Mouse (Mus musculus) embryo, embryonic 9.5 days (tissue): ENCODE data around the gene Dgkg.

Experiments
- DNase-seq: peaks from one replicate; pipeline ENCODE4 v3.0.0-alpha.2; 2017; ENCODE audit errors: extremely low spot score

The Dgkg gene

GRCm38 (mm10) chr16:22547741-22548140 is 109.3 kb downstream of the Dgkg start:
- no peak for DNase-seq

DNA sequence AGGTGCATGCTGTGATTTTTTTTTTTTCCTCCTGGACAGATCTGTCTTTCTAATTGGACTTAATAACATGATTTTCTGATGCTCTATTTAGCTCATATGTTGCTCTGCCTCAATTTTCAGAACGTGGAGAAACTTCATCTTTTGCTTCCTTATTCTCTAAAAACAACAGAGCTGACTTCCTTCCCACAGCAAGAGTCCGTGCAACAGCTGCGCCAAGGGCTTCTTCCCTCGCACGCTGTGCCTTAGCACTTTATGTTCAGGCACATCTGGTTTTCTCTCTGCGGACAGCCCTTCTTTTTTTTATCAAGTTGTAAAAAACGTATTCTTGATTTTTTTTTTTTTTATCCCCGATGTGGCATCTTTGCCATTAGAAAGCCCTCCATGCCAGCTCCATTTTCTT is 111.2 kb downstream of the Dgkg start:
- no peak for DNase-seq

DNA sequence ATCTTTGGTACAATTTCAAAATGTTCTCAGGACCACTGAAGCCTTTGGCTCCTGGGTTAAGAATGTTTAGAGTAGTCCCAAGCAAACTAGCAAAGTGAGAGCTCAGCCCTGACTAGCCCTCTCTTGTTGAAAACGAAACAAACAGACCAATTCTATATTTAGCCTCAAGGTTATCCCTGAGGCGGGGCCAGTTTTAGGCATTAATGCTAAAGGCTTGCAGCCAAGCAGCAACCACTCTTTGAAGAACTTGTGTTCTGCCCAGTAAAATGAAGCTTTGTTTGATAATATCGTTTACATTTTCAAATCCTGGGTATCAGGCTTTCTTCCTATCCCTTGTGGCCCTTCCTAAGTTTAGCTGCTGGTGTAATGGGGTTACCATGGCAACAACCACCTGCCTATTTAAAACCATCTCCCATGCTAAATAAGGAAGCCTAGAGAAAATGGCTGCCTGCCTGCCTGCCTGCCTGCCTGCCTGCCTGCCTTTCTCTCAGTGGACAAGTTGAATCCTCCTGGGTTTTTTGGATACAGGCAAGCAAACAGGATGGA is 111.9 kb downstream of the Dgkg start:
- no peak for DNase-seq

- no peak for DNase-seq
These were observed 114.3 kb downstream of the Dgkg start for GRCm38 (mm10) chr16:22542691-22543141.

DNA sequence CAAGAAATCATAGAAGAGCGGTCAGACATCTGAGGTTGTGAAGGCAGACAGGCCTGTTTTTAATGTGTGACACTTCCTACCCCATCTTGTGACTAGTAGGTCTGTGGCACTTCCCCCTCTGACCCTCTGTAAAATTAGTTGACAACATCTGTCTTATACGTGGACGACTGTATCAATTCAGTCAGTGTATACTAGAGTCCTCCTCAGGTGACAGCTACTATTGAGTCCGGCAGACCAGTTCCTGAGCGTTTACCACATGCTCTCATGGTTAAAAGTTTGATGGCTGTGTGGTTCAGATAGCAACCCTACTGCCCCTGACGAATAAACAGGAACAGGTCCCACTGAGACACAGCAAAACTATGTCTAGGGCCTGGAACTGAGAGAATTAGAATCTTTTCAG is 117.7 kb downstream of the Dgkg start:
- DNase-seq, result no peak

GRCm38 (mm10) chr16:22536581-22537160 is 120.3 kb downstream of the Dgkg start:
- DNase-seq, result no peak

DNA sequence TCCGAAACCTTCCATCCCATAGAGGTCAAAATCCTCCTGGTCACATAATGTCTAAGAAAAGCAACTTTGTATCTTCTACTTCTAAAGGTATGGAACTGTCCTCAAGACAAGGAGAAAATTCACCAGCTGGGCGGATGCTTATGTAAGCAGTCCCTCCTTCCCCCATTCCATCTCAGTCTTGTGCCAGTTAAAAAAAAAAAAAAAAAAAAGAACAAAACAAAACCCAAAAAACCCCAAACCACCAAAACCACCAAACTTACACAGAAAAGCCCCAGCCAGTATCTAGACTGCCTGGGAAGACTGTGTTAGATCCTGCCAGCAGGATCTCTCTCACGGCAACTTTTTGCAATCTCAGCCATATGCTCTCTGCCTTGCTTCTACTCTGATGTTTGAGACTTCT is 123.9 kb downstream of the Dgkg start:
- DNase-seq, result no peak

DNA sequence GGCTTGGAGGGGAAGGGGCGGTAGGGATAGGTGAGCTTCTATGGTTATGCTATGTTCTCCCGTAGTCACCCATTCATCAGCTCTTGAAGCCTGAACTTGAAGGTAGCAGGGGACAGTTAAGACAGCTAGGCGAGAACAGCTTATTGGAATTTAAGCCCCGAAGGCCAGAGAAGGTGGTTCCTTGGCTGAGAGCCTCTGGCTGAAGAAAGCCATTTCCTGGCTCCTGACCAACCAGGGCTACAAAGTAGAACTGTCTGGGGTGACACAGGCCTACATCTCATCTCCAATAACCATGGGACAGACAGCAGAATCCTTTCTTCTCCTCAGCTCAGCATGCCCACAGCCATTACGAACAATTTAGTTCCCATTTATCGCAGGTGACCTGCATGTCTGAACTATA is 125.2 kb downstream of the Dgkg start:
- no peak for DNase-seq

- DNase-seq, result no peak
These were observed 126.0 kb downstream of the Dgkg start for GRCm38 (mm10) chr16:22531041-22531440.

- no peak for DNase-seq
These were observed 129.5 kb downstream of the Dgkg start for GRCm38 (mm10) chr16:22527499-22527939.

- DNase-seq, result no peak
These were observed 130.6 kb downstream of the Dgkg start for GRCm38 (mm10) chr16:22526386-22526785.

DNA sequence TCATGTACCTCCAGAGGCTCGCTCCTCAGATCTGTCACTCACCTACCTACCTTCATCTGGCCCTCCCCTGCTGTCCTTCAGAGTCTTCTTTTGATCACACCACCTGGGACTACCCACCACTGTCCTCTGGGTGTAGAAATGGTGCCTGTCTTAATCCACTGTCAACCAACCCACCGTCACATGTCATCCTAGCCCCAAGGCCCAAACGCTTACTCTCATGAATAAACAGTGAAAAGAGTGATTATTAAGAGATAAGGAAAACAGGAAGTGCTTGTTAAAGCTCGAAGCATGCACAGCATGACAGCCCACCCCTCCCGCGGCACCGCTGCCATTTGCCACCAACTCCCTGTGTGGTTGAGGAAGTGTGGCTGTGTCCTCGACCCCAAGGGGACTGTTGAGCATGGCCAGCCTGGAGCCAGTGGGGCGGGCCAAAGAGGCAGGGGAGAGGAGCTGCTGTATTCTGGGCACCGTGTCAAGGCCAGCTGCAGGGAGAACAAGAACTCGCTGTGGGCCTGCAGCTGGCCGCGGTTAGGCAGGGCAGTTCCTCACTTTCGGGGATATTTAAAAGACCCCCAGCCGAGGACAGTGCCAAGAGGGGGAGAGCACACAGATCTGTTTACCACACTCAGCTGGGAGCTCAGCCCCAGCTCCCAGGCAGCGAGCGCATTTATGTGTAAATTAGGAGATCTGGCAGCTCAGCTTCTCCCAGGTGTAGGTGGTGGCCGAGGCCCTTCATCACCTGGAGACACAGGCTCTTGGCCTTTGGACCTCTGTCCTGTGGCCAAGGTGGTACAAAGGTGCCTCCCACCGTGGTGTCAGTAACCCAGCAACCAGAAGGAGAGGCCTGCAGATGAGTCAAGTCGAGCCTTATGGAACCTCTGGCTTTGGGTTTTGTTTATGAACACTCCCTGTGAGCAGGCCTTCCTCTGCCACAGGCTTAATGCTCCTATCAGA is 139.3 kb downstream of the Dgkg start:
- DNase-seq, result peak; percentile 10

DNA sequence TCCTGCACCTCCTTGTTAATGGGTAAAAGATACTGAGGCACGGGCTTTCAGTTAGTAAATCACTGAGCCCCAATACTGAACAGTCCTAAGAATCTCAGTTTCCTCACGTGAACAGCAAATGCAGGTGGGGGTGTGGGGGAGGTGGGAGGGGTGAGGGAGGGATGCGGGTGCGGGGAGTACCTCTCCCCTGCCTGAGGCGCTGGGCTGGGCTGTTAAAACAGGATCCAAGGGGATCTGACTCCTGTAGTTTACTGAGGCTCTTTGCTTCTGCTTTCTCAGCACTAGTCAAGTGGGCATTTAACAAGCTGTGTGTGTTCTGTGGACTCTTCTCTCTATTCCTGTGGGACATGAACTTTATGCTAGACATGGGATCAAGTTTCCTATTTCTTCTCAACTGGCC is 141.5 kb downstream of the Dgkg start:
- DNase-seq, result no peak

DNA sequence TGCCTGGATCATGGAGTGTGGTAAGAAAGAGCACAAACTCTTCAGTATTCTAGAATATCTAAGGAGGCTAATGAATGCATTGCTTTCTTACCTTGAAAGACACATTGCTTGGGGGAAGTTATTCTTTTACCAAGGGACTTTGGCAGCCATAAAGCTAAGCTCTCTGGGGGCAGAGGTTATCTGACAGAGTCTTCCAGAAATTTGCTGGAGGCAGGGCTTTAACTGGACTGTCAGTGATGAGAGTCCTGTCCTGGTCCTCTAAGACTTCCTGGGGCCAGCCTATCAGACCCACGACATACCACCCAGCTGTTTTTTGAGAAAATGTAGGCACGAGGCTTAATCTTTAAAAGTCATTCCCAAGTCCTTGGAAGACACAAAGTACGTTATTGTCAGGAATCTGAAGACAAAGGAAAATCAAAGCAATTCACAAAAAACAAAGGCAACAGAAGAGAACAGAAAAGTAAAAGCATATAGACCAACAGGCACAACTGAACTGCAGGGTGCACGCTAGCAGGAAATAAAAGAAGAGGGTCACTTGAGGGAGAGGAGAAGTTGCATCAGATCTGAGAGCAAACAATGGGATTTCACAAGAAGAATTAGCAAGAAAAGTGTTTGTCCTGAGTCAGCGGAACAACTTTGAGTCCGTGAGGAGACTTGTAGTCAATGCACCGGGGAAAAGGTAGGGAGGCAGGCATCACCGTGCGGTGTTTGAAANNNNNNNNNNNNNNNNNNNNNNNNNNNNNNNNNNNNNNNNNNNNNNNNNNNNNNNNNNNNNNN is 146.0 kb downstream of the Dgkg start:
- no peak for DNase-seq

GRCm38 (mm10) chr16:22508936-22509563 is 148.0 kb downstream of the Dgkg start:
- DNase-seq, result no peak

- DNase-seq, result no peak
These were observed 151.4 kb downstream of the Dgkg start for GRCm38 (mm10) chr16:22505656-22506055.

DNA sequence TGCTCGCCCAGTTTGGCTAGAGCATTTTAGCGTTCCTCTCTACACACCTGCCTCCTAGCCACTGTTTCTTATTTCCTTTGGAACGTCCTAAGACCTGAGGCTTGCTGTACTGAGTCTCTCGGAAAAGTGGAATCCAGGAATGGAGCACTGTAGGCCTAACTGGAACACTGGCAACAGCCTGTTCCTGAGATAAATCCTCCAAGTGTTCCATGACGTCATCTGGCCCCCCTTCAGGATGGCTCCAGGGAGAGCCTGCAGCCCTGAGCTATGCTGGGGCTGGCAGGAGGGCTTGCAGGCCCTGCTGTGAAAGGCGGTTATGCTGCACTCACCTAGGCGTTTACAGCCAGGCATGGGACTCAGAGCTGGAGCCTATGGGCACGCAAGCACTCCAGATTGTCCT is 152.2 kb downstream of the Dgkg start:
- peak; percentile 19 for DNase-seq

- no peak for DNase-seq
These were observed 153.0 kb downstream of the Dgkg start for GRCm38 (mm10) chr16:22504049-22504448.

- no peak for DNase-seq
These were observed 153.6 kb downstream of the Dgkg start for GRCm38 (mm10) chr16:22503467-22503866.

DNA sequence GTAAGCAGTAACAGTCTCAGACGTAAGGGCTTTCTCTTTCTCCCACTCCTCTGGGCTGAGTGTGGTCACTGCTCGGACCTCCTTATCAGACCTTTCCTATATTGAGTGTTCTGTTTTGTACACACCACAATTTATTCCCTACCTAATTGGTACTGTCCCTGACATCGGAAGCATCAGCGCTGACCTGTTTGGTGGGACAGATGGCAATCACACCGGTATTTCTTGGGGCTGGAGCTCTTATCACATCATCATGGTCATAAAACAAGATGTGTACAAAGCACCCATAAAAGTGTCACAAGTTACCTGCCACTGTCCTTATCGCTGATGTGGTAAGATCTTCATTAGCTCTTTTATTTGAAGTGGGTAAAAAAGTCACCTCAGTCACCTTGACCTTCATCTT is 155.2 kb downstream of the Dgkg start:
- DNase-seq, result no peak

GRCm38 (mm10) chr16:22500561-22500960 is 156.5 kb downstream of the Dgkg start:
- DNase-seq, result no peak

DNA sequence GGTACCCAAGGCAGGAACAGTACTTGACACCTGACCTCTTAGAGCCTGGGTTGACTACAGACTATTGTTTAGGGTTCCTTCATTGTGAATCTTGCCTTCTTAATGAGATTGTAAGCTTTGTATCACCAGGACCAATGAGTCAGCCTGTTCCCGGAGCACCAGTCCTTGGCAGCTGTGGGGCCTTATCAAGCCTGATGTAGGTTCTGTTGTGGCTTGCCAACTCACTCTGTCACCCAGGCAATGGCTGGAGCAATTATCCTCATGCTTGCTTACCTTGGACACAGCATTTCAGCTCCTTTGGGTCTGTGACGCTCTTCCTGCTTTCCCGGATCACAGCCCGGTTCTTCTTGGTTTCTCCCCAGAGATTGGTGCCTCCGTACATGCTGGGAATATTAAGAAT is 157.1 kb downstream of the Dgkg start:
- DNase-seq, result no peak
